Mouse (Mus musculus) CH12.LX (cell line): ENCODE measurements around the gene Dntt. TPM values are rescaled to one million over a fixed set of nuclear protein-coding genes. Genes with fewer than 3 reads are reported as not detected.

Experiments used
- DNase-seq: peaks from one replicate; pipeline ENCODE4 v3.0.0-alpha.2; 2013; ENCODE audit errors: extremely low read depth
- H3K27ac ChIP-seq: 2 replicates; pipeline ENCODE4 v1.5.1; 2012; ENCODE audit warnings: low read depth, mild to moderate bottlenecking, control low read depth, moderate library complexity; ENCODE audit not compliant: insufficient read depth
- H3K27me3 ChIP-seq: replicated peaks from 2 replicates; pipeline ENCODE3; 2012; ENCODE audit warnings: inconsistent platforms
- H3K36me3 ChIP-seq, 2 experiments: replicated peaks in 1 of 2; 2 replicates each; pipeline versions ENCODE3 to v1.6.1; 2012; ENCODE audit warnings: inconsistent platforms in 1 of 2, low read length in 1 of 2, mild to moderate bottlenecking in 1 of 2, mixed read lengths in 1 of 2, moderate library complexity in 1 of 2; ENCODE audit not compliant: control insufficient read depth in 1 of 2, insufficient read depth in 1 of 2
- H3K4me1 ChIP-seq, 2 experiments: 2 replicates each; pipeline ENCODE4 v1.6.1; 2012; ENCODE audit warnings: inconsistent platforms in 1 of 2, moderate library complexity in 1 of 2; ENCODE audit not compliant: insufficient read depth in 2 of 2, control insufficient read depth in 1 of 2
- H3K4me2 ChIP-seq: 2 replicates; pipeline ENCODE4 v1.6.1; 2012; ENCODE audit warnings: low read depth, mild to moderate bottlenecking, control low read depth; ENCODE audit not compliant: poor library complexity, insufficient read depth, severe bottlenecking
- H3K4me3 ChIP-seq, 3 experiments: fragments of 150-350 bp in 1 of 3; sonication (generic) in 1 of 3; replicated peaks in 1 of 3; 2 replicates each; pipeline versions ENCODE3 to v1.5.1; 2011 to 2012; ENCODE audit warnings: low read depth in 2 of 3, low read length in 2 of 3, mild to moderate bottlenecking in 2 of 3, moderate library complexity in 2 of 3, control low read depth in 1 of 3, improper control_type of control experiment in 1 of 3, inconsistent platforms in 1 of 3, mixed read lengths in 1 of 3; ENCODE audit not compliant: poor library complexity in 1 of 3
- H3K79me2 ChIP-seq: replicated peaks from 2 replicates; pipeline ENCODE4 v1.6.1; 2012; ENCODE audit warnings: mild to moderate bottlenecking, moderate library complexity; ENCODE audit not compliant: control insufficient read depth, poor library complexity, insufficient read depth, severe bottlenecking; ENCODE audit errors: extremely low read depth
- H3K9ac ChIP-seq: 2 replicates; pipeline ENCODE4 v1.6.1; 2012; ENCODE audit warnings: low read depth, mild to moderate bottlenecking, control low read depth, moderate library complexity; ENCODE audit not compliant: insufficient read depth
- H3K9me3 ChIP-seq: replicated peaks from 2 replicates; pipeline ENCODE3; 2012; ENCODE audit warnings: low read length, inconsistent platforms, mixed read lengths
- BHLHE40 ChIP-seq: IDR thresholded peaks from 2 replicates; pipeline ENCODE4 v1.6.1; 2011; ENCODE audit warnings: mild to moderate bottlenecking, low read depth, low read length, improper control_type of control experiment
- CHD1 ChIP-seq: IDR thresholded peaks from 2 replicates; pipeline ENCODE4 v1.6.1; 2012; ENCODE audit warnings: low read depth, low read length, improper control_type of control experiment, inconsistent platforms
- CTCF ChIP-seq, 2 experiments: IDR thresholded peaks in 1 of 2; conservative IDR thresholded peaks in 1 of 2; 2 replicates each; pipeline ENCODE4 v1.5.1; 2011 to 2012; ENCODE audit warnings: low read depth in 2 of 2, low read length in 2 of 2, improper control_type of control experiment in 1 of 2, inconsistent platforms in 1 of 2, mild to moderate bottlenecking in 1 of 2, moderate library complexity in 1 of 2
- E2F4 ChIP-seq: IDR thresholded peaks from 2 replicates; pipeline ENCODE4 v1.6.1; 2011; ENCODE audit warnings: low read depth, low read length, improper control_type of control experiment; ENCODE audit not compliant: insufficient replicate concordance
- ELF1 ChIP-seq: IDR thresholded peaks from 2 replicates; pipeline ENCODE4 v1.6.1; 2014; ENCODE audit warnings: low read depth, mild to moderate bottlenecking, inconsistent platforms, low read length, improper control_type of control experiment
- EP300 ChIP-seq: IDR thresholded peaks from 2 replicates; pipeline ENCODE4 v1.6.1; 2011; ENCODE audit warnings: low read length, improper control_type of control experiment
- GABPA ChIP-seq: IDR thresholded peaks from 2 replicates; pipeline ENCODE4 v1.6.1; 2012; ENCODE audit warnings: low read depth, low read length, improper control_type of control experiment, inconsistent platforms; ENCODE audit not compliant: insufficient replicate concordance
- HCFC1 ChIP-seq: IDR thresholded peaks from 2 replicates; pipeline ENCODE4 v1.6.1; 2012; ENCODE audit warnings: low read depth, mild to moderate bottlenecking, inconsistent platforms, low read length, improper control_type of control experiment
- JUND ChIP-seq: conservative IDR thresholded peaks from 2 replicates; pipeline ENCODE4 v1.6.1; 2011; ENCODE audit warnings: low read depth, low read length, improper control_type of control experiment
- MAFK ChIP-seq: IDR thresholded peaks from 2 replicates; pipeline ENCODE4 v1.6.1; 2011; ENCODE audit warnings: low read length, improper control_type of control experiment; ENCODE audit not compliant: insufficient replicate concordance
- MAX ChIP-seq: IDR thresholded peaks from 2 replicates; pipeline ENCODE4 v1.6.1; 2011; ENCODE audit warnings: low read length, improper control_type of control experiment
- MAZ ChIP-seq: IDR thresholded peaks from 2 replicates; pipeline ENCODE4 v1.6.1; 2012; ENCODE audit warnings: low read depth, mild to moderate bottlenecking, inconsistent platforms, low read length, improper control_type of control experiment, moderate library complexity
- MYC ChIP-seq: IDR thresholded peaks from 2 replicates; pipeline ENCODE4 v1.6.1; 2011; ENCODE audit warnings: low read depth, mild to moderate bottlenecking, improper control_type of control experiment, low read length
- NELFE ChIP-seq: IDR thresholded peaks from 2 replicates; pipeline ENCODE4 v1.6.1; 2011; ENCODE audit warnings: low read depth, low read length, improper control_type of control experiment
- PAX5 ChIP-seq: IDR thresholded peaks from 2 replicates; pipeline ENCODE4 v1.6.1; 2012; ENCODE audit warnings: low read length, inconsistent platforms, mixed read lengths
- POLR2AphosphoS2 ChIP-seq: IDR thresholded peaks from 2 replicates; pipeline ENCODE4 v1.6.1; 2011; ENCODE audit warnings: low read depth, low read length, improper control_type of control experiment
- RAD21 ChIP-seq: IDR thresholded peaks from 2 replicates; pipeline ENCODE4 v1.6.1; 2011; ENCODE audit warnings: low read depth, mild to moderate bottlenecking, low read length, improper control_type of control experiment, moderate library complexity
- RCOR1 ChIP-seq: conservative IDR thresholded peaks from 2 replicates; pipeline ENCODE4 v1.6.1; 2012; ENCODE audit warnings: low read depth, mild to moderate bottlenecking, inconsistent platforms, low read length, improper control_type of control experiment
- SMC3 ChIP-seq: IDR thresholded peaks from 2 replicates; pipeline ENCODE4 v1.6.1; 2011; ENCODE audit warnings: low read depth, low read length, improper control_type of control experiment
- TBP ChIP-seq: conservative IDR thresholded peaks from 2 replicates; pipeline ENCODE4 v1.6.1; 2011; ENCODE audit warnings: low read depth, low read length, improper control_type of control experiment
- UBTF ChIP-seq: IDR thresholded peaks from 2 replicates; pipeline ENCODE4 v1.6.1; 2012; ENCODE audit warnings: low read depth, mild to moderate bottlenecking, inconsistent platforms, low read length, improper control_type of control experiment, moderate library complexity
- USF2 ChIP-seq: conservative IDR thresholded peaks from 2 replicates; pipeline ENCODE4 v1.6.1; 2011; ENCODE audit warnings: low read depth, low read length, improper control_type of control experiment
- ZC3H11A ChIP-seq: IDR thresholded peaks from 2 replicates; pipeline ENCODE4 v1.6.1; 2012; ENCODE audit warnings: low read depth, mild to moderate bottlenecking, inconsistent platforms, low read length, improper control_type of control experiment
- ZKSCAN1 ChIP-seq: IDR thresholded peaks from 2 replicates; pipeline ENCODE4 v1.6.1; 2012; ENCODE audit warnings: low read depth, inconsistent platforms, low read length, improper control_type of control experiment, borderline replicate concordance
- dilution Hi-C: fragments of 300-500 bp; cut with MboI; formaldehyde crosslinking; loops from 2 replicates; pipeline ENCODE4 v1.14.3; 2020; ENCODE audit warnings: low sequenced_read_pairs; ENCODE audit not compliant: extremely low pct_unique_long_range_greater_than_20kb, extremely low pct_ligation_motif_present
- in situ Hi-C: fragments of 300-500 bp; cut with MboI; formaldehyde crosslinking; loops from 3 replicates; pipeline ENCODE4 v1.14.3; 2019; ENCODE audit warnings: low sequenced_read_pairs, low pct_ligation_motif_present, low pct_unique_long_range_greater_than_20kb, mixed read lengths
- polyA plus RNA-seq: library from polyadenylated mRNA; unstranded; fragments of >175 nt; gene quantifications from 2 replicates; pipeline ENCODE4 v1.2.1, GENCODE M21; 2012; ENCODE audit warnings: low read depth; ENCODE audit not compliant: insufficient read length
- total RNA-seq, 2 experiments: library from RNA; depleted of rRNA; stranded (reverse); fragments of 300-350 nt in 1 of 2; fragments of >200 nt in 1 of 2; gene quantifications; 2 replicates each; pipeline ENCODE4 v1.2.3; 2012 to 2014

Gene Dntt
- total and polyA plus RNA-seq, 3 experiments, result 0.13 TPM; not detected in 2

GRCm38 (mm10) chr19:41007326-41007725, 21.7 kb upstream of the Dntt start:
- H3K4me3 ChIP-seq, result no peak overlapping the region

GRCm38 (mm10) chr19:41007733-41008132, 21.3 kb upstream of the Dntt start:
- Histone ChIP-seq H3K27ac (no peak overlapping the region), H3K36me3 (no peaks in the 10 kb centered on the region), H3K4me1 (peaks cover 8 to 44% of the 10 kb centered on the region in 2 experiments), H3K9me3 (peaks cover 2% of the 10 kb centered on the region), H3K79me2 (no peaks in the 10 kb centered on the region), H3K4me3 (no peak overlapping the region), H3K27me3 (no peaks in the 10 kb centered on the region), H3K4me2 (no peak overlapping the region), H3K9ac (no peak overlapping the region)
- DNase-seq, result no peak
- TF ChIP-seq MAFK, result no peak
- TF ChIP-seq MYC, result no peak
- TF ChIP-seq NELFE, result no peak
- TF ChIP-seq RAD21, result no peak
- no peak for TF ChIP-seq E2F4
- TF ChIP-seq CHD1, result no peak
- no peak for TF ChIP-seq BHLHE40
- no peak for TF ChIP-seq USF2
- no peak for TF ChIP-seq RCOR1
- no peak for TF ChIP-seq TBP
- no peak for TF ChIP-seq UBTF
- no peak for TF ChIP-seq JUND
- TF ChIP-seq SMC3, result no peak
- no peak for TF ChIP-seq ELF1
- no peak for TF ChIP-seq HCFC1
- no peak for TF ChIP-seq ZKSCAN1
- TF ChIP-seq POLR2AphosphoS2, result no peak
- TF ChIP-seq ZC3H11A, result no peak
- TF ChIP-seq PAX5, result no peak
- TF ChIP-seq MAX, result no peak
- in situ Hi-C loops (loop anchor here (25.0 kb wide), 1 partner anchor 395 kb away; the partner anchor contains the start of genes Entpd1 and Tctn3), dilution Hi-C loops (no loop called here)

More at GRCm38 (mm10) chr19:41007326-41007725, 21.7 kb upstream of the Dntt start:
- in situ Hi-C loops (loop anchor here (25.0 kb wide), 1 partner anchor 395 kb away; the partner anchor contains the start of genes Entpd1 and Tctn3), dilution Hi-C loops (no loop called here)
- Histone ChIP-seq H3K36me3 (no peaks in the 10 kb centered on the region), H3K4me1 (peaks cover 8 to 40% of the 10 kb centered on the region in 2 experiments), H3K27ac (no peak overlapping the region), H3K4me2 (no peak overlapping the region), H3K27me3 (no peaks in the 10 kb centered on the region), H3K9ac (no peak overlapping the region), H3K79me2 (no peaks in the 10 kb centered on the region), H3K9me3 (peaks cover 3% of the 10 kb centered on the region)
- DNase-seq, result no peak
- TF ChIP-seq TBP (no peak), CHD1 (no peak), CTCF (conservative IDR thresholded peaks at IDR 0.05 in 1 of 2, IDR thresholded peaks at IDR 0.05 in 1 of 2; ENCODE audit: low read depth in 2 of 2, low read length in 2 of 2) (no peak), SMC3 (no peak), EP300 (no peak), GABPA (no peak), MAZ (no peak), ZKSCAN1 (no peak)
